Mouse (Mus musculus): ENCODE results near the gene Olfr557. TPM values are rescaled to one million over a fixed set of nuclear protein-coding genes. Genes with fewer than 3 reads are reported as not detected.

The Olfr557 gene
- polyA plus RNA-seq, 1 experiment, result not detected

DNA sequence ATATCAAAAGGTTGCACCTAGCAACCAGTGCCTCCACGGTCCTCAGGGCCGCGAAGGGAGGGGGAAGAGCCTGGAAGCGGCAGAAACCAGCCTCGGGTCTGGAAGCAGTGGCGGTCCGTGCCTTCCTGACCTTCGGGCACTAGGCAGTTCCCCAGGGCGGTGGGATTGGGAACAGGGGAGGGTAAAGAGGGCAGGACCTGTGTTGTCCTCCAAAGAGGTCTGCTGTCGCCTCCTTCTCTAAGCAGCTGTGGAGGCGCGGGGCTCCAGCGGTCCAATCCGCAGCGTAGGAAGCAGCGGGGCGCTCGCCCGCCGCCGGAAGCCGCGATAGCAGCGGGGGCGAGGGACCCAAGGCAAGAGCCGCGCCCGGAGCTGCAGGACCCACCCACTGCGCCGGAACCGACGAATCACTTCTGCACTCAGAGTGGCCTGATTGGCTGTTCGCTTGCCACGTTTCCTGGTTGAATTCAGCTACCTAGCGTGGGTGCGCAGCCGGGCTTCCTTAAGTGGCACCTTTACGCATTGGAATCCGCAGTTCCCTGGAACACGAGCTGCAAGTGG, 8.7 kb upstream of the Olfr557 start, which contains the start of gene Trim68:
Gene Trim68, minus strand, starts transcription at position 384 of the 558 bp plus-strand sequence.
- Histone ChIP-seq H3K4me3 (ENCODE audit: control insufficient read depth, insufficient read depth, low read length) (peak within 1 kb of the TSS; percentile 76), H3K27me3 (ENCODE audit: control insufficient read depth, insufficient read depth, low read length) (no peaks in the 10 kb centered on the region), H3K36me3 (ENCODE audit: control insufficient read depth, insufficient read depth, low read length) (no peaks in the 10 kb centered on the region), H3K27ac (ENCODE audit: control insufficient read depth, insufficient read depth, low read length) (peak within 1 kb of the TSS; percentile 69), H3K4me1 (replicated peaks; ENCODE audit: control insufficient read depth, insufficient read depth, low read length) (no peaks in the 10 kb centered on the region)
- TF ChIP-seq CTCF (IDR thresholded peaks at IDR 0.05; ENCODE audit: borderline replicate concordance, control insufficient read depth, extremely low read depth, insufficient read depth, low read length, poor library complexity) (peak; percentile 41; the same call in 1 of the 2 replicates), POLR2A (IDR thresholded peaks at IDR 0.05; ENCODE audit: control insufficient read depth, extremely low read depth, insufficient read depth, low read length, poor library complexity) (peak; percentile 74)
- peak; percentile 93 for DNase-seq
- WGBS, result under 1% methylated on average over 40 of the region's 40 CpGs

DNA sequence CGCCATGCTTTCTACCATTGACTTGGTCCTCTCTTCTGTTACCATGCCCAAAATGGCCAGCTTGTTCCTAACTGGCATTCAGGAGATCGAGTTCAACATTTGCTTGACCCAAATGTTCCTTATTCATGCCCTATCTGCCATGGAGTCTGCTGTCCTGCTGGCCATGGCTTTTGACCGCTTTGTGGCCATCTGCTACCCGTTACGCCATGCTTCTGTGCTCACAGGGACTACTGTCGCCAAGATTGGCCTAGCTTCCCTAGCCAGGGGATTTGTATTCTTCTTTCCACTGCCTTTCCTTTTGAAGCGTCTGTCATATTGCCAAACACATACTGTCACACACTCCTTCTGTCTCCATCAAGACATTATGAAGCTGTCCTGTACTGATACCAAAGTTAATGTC, 2.8 kb downstream of the Olfr557 start:
- no peak for TF ChIP-seq POLR2A (IDR thresholded peaks at IDR 0.05; ENCODE audit: control insufficient read depth, extremely low read depth, insufficient read depth, low read length, poor library complexity)
- no peak for TF ChIP-seq CTCF (IDR thresholded peaks at IDR 0.05; ENCODE audit: borderline replicate concordance, control insufficient read depth, extremely low read depth, insufficient read depth, low read length, poor library complexity)
- 0 out of 2 replicates have a peak, but pooled peaks cover 3% of the 10 kb centered on the region for H3K27me3 ChIP-seq (ENCODE audit: control insufficient read depth, insufficient read depth, low read length)
- H3K4me1 ChIP-seq (replicated peaks; ENCODE audit: control insufficient read depth, insufficient read depth, low read length), result no peaks in the 10 kb centered on the region

DNA sequence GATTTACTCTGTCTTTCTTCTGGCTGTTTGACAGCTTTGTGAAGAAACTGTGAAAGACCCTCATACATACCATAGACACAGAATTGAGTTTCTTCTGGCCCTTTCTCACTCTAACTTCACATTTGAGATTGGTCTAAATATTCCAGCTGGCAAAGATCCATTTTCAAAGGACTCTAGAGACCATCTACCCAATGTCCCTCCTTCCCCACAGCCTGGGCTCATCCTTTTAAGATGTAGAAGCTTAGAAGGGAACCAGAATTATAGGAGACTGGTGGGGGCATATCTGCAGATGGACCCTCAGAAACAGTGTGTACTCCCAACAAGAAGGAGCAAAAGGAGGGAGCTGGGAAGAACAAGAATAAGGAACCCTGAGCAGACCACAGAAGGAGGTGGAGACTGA, 6.2 kb downstream of the Olfr557 start, which contains the start of gene Olfr558:
Gene Olfr558, plus strand, starts transcription at position 301 of the 400 bp plus-strand sequence.
- Histone ChIP-seq H3K36me3 (ENCODE audit: control insufficient read depth, insufficient read depth, low read length) (no peaks in the 10 kb centered on the region), H3K4me1 (replicated peaks; ENCODE audit: control insufficient read depth, insufficient read depth, low read length) (no peaks in the 10 kb centered on the region), H3K27me3 (ENCODE audit: control insufficient read depth, insufficient read depth, low read length) (0 out of 2 replicates have a peak, but pooled peaks cover 3% of the 10 kb centered on the region), H3K27ac (ENCODE audit: control insufficient read depth, insufficient read depth, low read length) (no peak within 1 kb of the TSS), H3K4me3 (ENCODE audit: control insufficient read depth, insufficient read depth, low read length) (no peak within 1 kb of the TSS)
- DNase-seq, result no peak
- TF ChIP-seq POLR2A (IDR thresholded peaks at IDR 0.05; ENCODE audit: control insufficient read depth, extremely low read depth, insufficient read depth, low read length, poor library complexity) (no peak), CTCF (IDR thresholded peaks at IDR 0.05; ENCODE audit: borderline replicate concordance, control insufficient read depth, extremely low read depth, insufficient read depth, low read length, poor library complexity) (no peak)

More for the DNA sequence above, 2.8 kb downstream of the Olfr557 start:
- H3K4me3 ChIP-seq (ENCODE audit: control insufficient read depth, insufficient read depth, low read length), result no peak overlapping the region
- DNase-seq, result no peak
- WGBS, result 95% methylated on average over 7 of the region's 7 CpGs
- H3K27ac ChIP-seq (ENCODE audit: control insufficient read depth, insufficient read depth, low read length), result no peak overlapping the region
- no peaks in the 10 kb centered on the region for H3K36me3 ChIP-seq (ENCODE audit: control insufficient read depth, insufficient read depth, low read length)

DNA sequence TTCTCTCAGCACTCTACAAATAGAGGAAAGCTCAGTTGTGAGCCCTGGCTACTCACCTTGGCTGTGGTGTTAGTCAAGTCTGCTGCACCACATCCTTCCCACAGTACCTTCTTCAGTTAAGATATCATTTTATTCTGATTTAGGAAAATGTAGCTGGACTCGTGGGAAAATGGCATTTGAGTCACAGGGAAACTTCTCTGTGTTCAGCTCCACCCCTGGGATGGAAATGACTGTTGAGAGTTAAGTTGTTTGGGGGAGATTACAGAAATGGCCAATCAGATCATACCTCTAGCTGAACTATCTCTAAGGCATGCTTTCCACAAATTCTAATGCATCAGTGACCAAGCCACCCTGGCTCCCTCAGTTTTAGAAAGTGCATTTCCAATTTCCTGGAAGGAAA, 23.3 kb downstream of the Olfr557 start, which contains the start of gene Olfr33:
Gene Olfr33, minus strand, starts transcription at position 101 of the 400 bp plus-strand sequence.
- no peak for DNase-seq
- Histone ChIP-seq H3K27me3 (ENCODE audit: control insufficient read depth, insufficient read depth, low read length) (no peaks in the 10 kb centered on the region), H3K27ac (ENCODE audit: control insufficient read depth, insufficient read depth, low read length) (no peak within 1 kb of the TSS), H3K4me3 (ENCODE audit: control insufficient read depth, insufficient read depth, low read length) (no peak within 1 kb of the TSS), H3K4me1 (replicated peaks; ENCODE audit: control insufficient read depth, insufficient read depth, low read length) (no peaks in the 10 kb centered on the region), H3K36me3 (ENCODE audit: control insufficient read depth, insufficient read depth, low read length) (no peaks in the 10 kb centered on the region)
- TF ChIP-seq CTCF (IDR thresholded peaks at IDR 0.05; ENCODE audit: borderline replicate concordance, control insufficient read depth, extremely low read depth, insufficient read depth, low read length, poor library complexity) (no peak), POLR2A (IDR thresholded peaks at IDR 0.05; ENCODE audit: control insufficient read depth, extremely low read depth, insufficient read depth, low read length, poor library complexity) (no peak)
- 41% methylated on average over 1 of the region's 1 CpGs for WGBS

DNA sequence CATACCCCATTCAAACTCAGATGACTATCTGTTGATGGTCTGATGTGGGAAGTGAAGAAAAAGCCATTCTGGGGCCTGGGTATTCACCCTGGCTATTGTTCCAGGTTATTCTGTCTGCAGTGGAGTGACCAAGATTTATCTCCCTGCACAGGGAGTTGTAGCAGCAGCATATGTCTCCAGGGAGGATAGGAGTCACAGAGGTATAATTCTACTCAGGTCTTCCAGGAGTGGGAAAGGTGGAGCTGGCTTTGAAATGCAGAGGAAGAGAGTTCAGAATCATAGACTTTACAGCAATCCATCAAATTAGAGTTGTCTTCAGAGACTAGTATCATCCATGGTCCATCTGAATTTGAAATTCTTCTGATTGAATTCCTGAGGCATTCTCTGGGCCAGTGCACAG, 31.7 kb downstream of the Olfr557 start, which contains the start of gene Olfr559:
Gene Olfr559, minus strand, starts transcription at position 101 of the 400 bp plus-strand sequence.
- TF ChIP-seq POLR2A (IDR thresholded peaks at IDR 0.05; ENCODE audit: control insufficient read depth, extremely low read depth, insufficient read depth, low read length, poor library complexity) (no peak), CTCF (IDR thresholded peaks at IDR 0.05; ENCODE audit: borderline replicate concordance, control insufficient read depth, extremely low read depth, insufficient read depth, low read length, poor library complexity) (no peak)
- H3K4me3 ChIP-seq (ENCODE audit: control insufficient read depth, insufficient read depth, low read length), result no peak within 1 kb of the TSS
- H3K4me1 ChIP-seq (replicated peaks; ENCODE audit: control insufficient read depth, insufficient read depth, low read length), result no peaks in the 10 kb centered on the region
- no peaks in the 10 kb centered on the region for H3K27me3 ChIP-seq (ENCODE audit: control insufficient read depth, insufficient read depth, low read length)
- no peak within 1 kb of the TSS for H3K27ac ChIP-seq (ENCODE audit: control insufficient read depth, insufficient read depth, low read length)
- H3K36me3 ChIP-seq (ENCODE audit: control insufficient read depth, insufficient read depth, low read length), result no peaks in the 10 kb centered on the region
- no peak for DNase-seq

DNA sequence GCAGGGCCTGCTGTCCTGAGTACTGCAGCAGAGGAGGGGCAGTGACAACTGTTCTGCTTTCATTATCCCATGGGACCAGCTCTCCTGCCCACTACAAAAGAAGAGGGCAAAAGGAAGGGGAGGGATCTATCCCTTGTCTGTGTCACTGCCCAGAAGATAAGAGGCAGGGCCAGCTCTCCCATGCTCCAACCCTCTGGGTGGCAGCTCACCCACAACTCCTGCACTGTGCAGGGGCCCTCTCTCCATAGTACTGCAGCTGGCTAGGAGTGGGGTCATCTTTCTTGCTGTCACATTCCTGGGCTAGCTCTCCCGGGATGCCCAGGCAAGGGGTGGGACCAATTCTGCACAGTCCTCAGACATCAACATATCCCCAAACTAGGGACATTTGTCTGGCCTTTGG, 38.1 kb downstream of the Olfr557 start:
- Histone ChIP-seq H3K27me3 (ENCODE audit: control insufficient read depth, insufficient read depth, low read length) (no peaks in the 10 kb centered on the region), H3K4me3 (ENCODE audit: control insufficient read depth, insufficient read depth, low read length) (no peak overlapping the region), H3K27ac (ENCODE audit: control insufficient read depth, insufficient read depth, low read length) (no peak overlapping the region), H3K36me3 (ENCODE audit: control insufficient read depth, insufficient read depth, low read length) (no peaks in the 10 kb centered on the region), H3K4me1 (replicated peaks; ENCODE audit: control insufficient read depth, insufficient read depth, low read length) (no peaks in the 10 kb centered on the region)
- WGBS, result 78% methylated on average over 1 of the region's 1 CpGs
- DNase-seq, result no peak
- TF ChIP-seq POLR2A (IDR thresholded peaks at IDR 0.05; ENCODE audit: control insufficient read depth, extremely low read depth, insufficient read depth, low read length, poor library complexity) (no peak), CTCF (IDR thresholded peaks at IDR 0.05; ENCODE audit: borderline replicate concordance, control insufficient read depth, extremely low read depth, insufficient read depth, low read length, poor library complexity) (no peak)

All from thymus, adult 2 months (tissue).